Mouse (Mus musculus): ENCODE data around the gene Rab19.

- TF ChIP-seq MAX (IDR thresholded peaks at IDR 0.05; ENCODE audit: low read length) (no peak), POLR2A (IDR thresholded peaks at IDR 0.05; ENCODE audit: control insufficient read depth in 1 of 2, insufficient read depth in 1 of 2, low read depth in 1 of 2, low read length in 2 of 2, poor library complexity in 1 of 2) (no peak), CTCF (IDR thresholded peaks at IDR 0.05 in 2 of 3, conservative IDR thresholded peaks at IDR 0.05 in 1 of 3; ENCODE audit: control insufficient read depth in 1 of 3, insufficient read depth in 1 of 3, low read depth in 2 of 3, low read length in 3 of 3, poor library complexity in 1 of 3, severe bottlenecking in 1 of 3) (no peak), POLR2AphosphoS2 (IDR thresholded peaks at IDR 0.05; ENCODE audit: low read length) (no peak), MEF2A (IDR thresholded peaks at IDR 0.05; ENCODE audit: extremely low read depth, insufficient replicate concordance, low read depth, low read length, poor library complexity, severe bottlenecking) (no peak), GATA1 (IDR thresholded peaks at IDR 0.05; ENCODE audit: low read depth, low read length) (no peak), TCF12 (IDR thresholded peaks at IDR 0.05; ENCODE audit: low read depth, low read length) (no peak), HCFC1 (IDR thresholded peaks at IDR 0.05; ENCODE audit: low read depth, low read length) (no peak)
These were observed 39.9 kb downstream of the Rab19 start for GRCm38 (mm10) chr6:39420867-39421266.

All from MEL (cell line).